Mouse (Mus musculus) left cerebral cortex, postnatal 36 days (tissue): ENCODE data around the gene D930048N14Rik. TPM values are rescaled to one million over a fixed set of nuclear protein-coding genes. Genes with fewer than 3 reads are reported as not detected.
A peak's percentile ranks its signal among the peaks of the same experiment; 100 is the strongest.
"Not testable (repeated sequence)": the region's sequence is repeated elsewhere in the genome, so short reads cannot be mapped to it uniquely, and the experiment has no call there.

Source experiments
- DNase-seq, 2 experiments: peaks; one replicate each; pipeline ENCODE4 v3.0.0; 2021 to 2022; ENCODE audit warnings: low spot score in 2 of 2, mixed read lengths in 1 of 2
- intact Hi-C: fragments of 180-260 bp; cut with DNase I; formaldehyde crosslinking; loops from one replicate; pipeline ENCODE4 v1.15.1; 2025
- total RNA-seq, 2 experiments: library from RNA; stranded (reverse); gene quantifications; 2 replicates each; pipeline ENCODE4 v1.2.3; 2021

The D930048N14Rik gene
- total RNA-seq, 2 experiments from 2014 or later: 0.81 to 1.6 TPM

- no peak for DNase-seq
- intact Hi-C loops: no loop called here
Measured at GRCm38 (mm10) chr11:51679466-51679865, 28.7 kb downstream of the D930048N14Rik start.

GRCm38 (mm10) chr11:51681324-51681975 lies 30.7 kb downstream of the D930048N14Rik start:
- intact Hi-C loops: loop anchor here (1.0 kb wide), 1 partner anchor 64 kb away; no protein-coding TSS in a partner anchor
- peak; percentile 76 to 85 for DNase-seq

- DNase-seq: no peak
- intact Hi-C loops: loop anchor here (1.0 kb wide), 1 partner anchor 65 kb away; no protein-coding TSS in a partner anchor
Measured at GRCm38 (mm10) chr11:51681976-51682374, 31.2 kb downstream of the D930048N14Rik start.

DNA sequence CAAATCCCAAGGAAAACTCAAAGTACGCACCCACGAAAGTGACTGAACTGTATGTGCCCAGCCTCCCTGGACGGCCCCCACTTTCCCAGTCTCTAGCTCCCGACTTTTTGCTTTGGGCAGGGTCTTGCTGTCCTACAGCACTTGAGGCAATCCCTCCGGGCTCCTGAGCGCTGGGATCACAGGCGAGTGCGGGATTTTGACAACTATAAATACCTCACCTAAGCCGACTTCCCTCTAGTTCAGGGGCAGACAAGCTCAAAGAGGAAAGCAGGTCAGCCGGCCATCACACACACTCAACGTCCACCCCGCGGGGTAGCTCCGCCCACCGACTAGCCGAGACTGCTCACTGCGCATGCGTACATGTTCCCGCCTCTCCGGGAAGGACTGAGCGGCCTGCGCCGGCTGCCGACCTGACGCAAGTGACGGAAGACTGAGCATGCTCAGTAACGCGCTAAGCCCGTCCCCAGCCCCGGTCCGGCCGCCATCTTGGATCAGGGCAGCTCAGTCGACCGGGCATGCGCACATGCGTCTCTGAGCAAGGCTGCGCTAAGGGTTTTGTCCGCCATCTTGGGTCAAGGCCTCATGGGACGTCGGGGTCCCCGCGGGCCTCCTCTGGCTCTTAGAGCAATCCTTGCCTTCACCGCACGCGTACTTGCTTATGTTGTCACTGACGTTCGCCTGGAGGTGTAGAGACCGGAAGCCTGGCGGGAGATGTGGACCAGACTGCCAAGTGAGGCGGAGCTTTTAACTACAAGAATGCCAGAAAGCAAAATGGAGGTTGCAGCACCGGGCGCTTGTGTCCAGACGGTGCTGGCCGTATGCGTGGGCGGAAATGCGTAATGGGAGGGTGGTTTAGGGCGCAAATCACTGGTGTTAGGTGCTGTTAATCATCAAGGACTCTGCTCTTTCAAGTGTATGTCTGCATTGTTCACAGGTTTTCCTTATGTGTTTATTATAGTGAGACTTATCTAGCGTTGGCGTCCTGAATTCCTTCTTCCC lies 37.9 kb downstream of the D930048N14Rik start, which contains the start of gene 0610009B22Rik:
TSS of gene 0610009B22Rik (minus strand) at position 545 of the 999 bp plus-strand sequence.
- DNase-seq: peak; percentile 100
- intact Hi-C loops: loop anchor here (5.0 kb wide), 1 partner anchor 51 kb away; the partner anchor contains the start of gene Rmnd5b

- DNase-seq: no peak
- intact Hi-C loops: loop anchor here (5.0 kb wide), 1 partner anchor 52 kb away; the partner anchor contains the start of gene Rmnd5b
Measured at GRCm38 (mm10) chr11:51689343-51689742, 38.6 kb downstream of the D930048N14Rik start.

DNA sequence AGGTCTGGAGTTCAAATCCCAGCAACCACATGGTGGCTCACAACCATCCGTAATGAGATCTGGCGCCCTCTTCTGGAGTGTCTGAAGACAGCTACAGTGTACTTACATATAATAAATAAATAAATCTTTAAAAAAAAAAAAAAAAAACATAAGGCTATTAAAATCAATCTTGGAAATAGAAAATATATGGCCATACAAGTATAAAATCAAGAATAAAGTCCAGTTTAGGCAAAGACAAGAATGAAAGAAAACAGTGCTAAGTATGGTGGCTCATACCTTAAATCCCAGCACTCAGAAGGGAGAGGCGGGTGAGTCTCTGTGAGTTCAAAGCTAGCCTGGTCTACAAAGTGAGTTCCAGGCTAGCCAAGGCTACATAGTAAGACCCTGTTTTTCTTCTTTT lies 39.8 kb downstream of the D930048N14Rik start:
- DNase-seq, intact Hi-C loops: not testable (repeated sequence)

DNA sequence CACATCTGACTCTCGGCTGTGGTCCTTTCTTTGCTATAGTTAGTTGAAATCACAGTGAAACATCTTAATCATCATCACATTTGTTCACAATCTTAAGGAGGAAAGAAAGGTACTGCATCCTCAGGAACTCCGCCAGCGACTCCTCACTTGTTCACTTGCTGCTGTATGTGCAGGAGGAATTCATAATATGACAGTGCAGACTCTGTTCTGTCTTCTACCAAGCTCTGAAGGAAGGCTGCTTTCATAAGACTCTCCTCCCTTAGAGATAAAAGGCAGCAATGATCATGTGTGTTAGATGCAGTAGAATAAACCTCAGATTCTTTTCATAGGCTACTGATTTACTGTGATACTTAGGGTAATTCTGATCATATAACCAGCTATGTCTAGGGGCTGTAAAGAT lies 44.2 kb downstream of the D930048N14Rik start:
- no peak for DNase-seq
- intact Hi-C loops: no loop called here

DNA sequence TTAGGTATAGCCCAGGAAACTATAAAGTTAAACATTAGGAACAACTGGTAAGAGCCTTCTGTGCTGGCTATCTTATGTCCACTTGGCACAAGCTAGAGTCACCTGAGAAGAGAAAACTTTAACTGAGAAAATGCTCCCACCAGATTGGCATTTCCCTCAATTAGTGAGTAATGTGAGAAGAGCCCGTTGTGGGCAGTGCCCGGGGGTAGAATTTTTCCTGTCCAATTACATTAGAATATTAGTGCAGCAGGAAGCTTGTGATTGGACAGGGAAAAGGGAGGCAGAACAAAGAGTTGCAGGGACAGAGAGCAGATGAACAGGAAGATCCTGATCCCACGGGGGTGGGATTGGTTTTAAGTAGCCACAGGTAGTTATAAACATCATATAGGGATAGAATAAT lies 52.1 kb downstream of the D930048N14Rik start:
- intact Hi-C loops: no loop called here
- no peak for DNase-seq

- DNase-seq: no peak
- intact Hi-C loops: no loop called here
Measured at GRCm38 (mm10) chr11:51703379-51703998, 52.7 kb downstream of the D930048N14Rik start.

DNA sequence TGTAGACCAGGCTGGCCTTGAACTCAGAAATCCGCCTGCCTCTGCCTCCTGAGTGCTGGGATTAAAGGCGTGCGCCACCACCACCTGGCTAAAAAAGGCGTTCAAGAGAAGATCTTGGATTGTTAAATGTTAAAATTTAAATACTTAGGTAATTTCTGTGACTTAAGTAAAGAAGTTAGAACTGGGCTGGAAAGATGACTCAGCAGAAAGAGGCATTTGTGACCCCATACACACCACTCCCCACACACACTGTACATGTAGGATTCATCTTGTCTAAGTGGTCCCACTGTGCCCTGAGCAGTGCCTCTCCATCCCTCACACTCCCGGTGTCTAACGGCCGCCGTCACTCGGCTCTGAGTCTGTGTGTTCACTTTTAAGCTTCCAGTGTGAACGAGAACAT lies 55.7 kb downstream of the D930048N14Rik start:
- DNase-seq: no peak
- intact Hi-C loops: no loop called here

DNA sequence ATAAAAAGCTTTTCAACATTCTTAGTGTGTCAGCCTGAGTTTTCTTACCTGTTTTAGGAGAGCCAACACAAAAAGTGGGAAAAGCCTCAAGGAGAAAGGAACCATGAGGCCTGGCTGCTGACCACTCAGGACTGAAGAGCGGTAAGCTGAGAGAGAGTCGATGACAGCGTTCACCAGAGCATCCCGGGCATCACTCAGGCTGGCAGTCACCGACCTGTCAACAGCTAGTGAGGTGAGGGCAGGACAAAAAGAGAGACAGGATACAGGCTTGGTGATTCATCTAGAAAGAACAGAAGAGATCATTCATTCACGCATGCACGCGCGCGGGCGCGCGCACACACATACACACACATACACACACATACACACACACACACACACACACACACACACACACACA lies 56.3 kb downstream of the D930048N14Rik start:
- intact Hi-C loops: no loop called here
- DNase-seq: no peak

Other genes starting within 250 kb of the D930048N14Rik start
- 1 to 10 TPM; 6.7 to 9.4 TPM for gene Phykpl, start 66.2 kb upstream of the D930048N14Rik start, total RNA-seq
- gene Hnrnpab, start 44.1 kb upstream of the D930048N14Rik start, total RNA-seq: 100 to 1,000 TPM; 121 to 126 TPM
- gene Nhp2, start 31.2 kb upstream of the D930048N14Rik start, total RNA-seq: 10 to 100 TPM; 44.7 to 52.4 TPM
- gene Rmnd5b, start 15.1 kb upstream of the D930048N14Rik start, total RNA-seq: 10 to 100 TPM; 58.0 to 58.9 TPM
- 10 to 100 TPM; 11.8 to 15.0 TPM for gene N4bp3, start 112 bp upstream of the D930048N14Rik start, total RNA-seq
- gene 0610009B22Rik, start 37.9 kb downstream of the D930048N14Rik start, total RNA-seq: 10 to 100 TPM; 32.2 to 33.8 TPM
- 10 to 100 TPM; 16.7 to 19.4 TPM for gene Sec24a, start 112.7 kb downstream of the D930048N14Rik start, total RNA-seq
- 10 to 100 TPM; 63.1 to 65.0 TPM for gene Sar1b, start 112.7 kb downstream of the D930048N14Rik start, total RNA-seq
- gene Jade2, start 206.7 kb downstream of the D930048N14Rik start, total RNA-seq: 10 to 100 TPM; 34.0 to 39.7 TPM